Mouse (Mus musculus) MEL (cell line): ENCODE data around the gene Nkx6-1. TPM values are rescaled to one million over a fixed set of nuclear protein-coding genes. Genes with fewer than 3 reads are reported as not detected.

ENCODE experiments used
- DNase-seq: peaks from one replicate; pipeline ENCODE4 v3.0.0; 2011; ENCODE audit warnings: low read depth, low spot score
- H3K27ac ChIP-seq: 2 replicates; pipeline ENCODE4 v1.5.1; 2012; ENCODE audit warnings: low read depth, mild to moderate bottlenecking, control low read depth, low read length, moderate library complexity; ENCODE audit not compliant: control insufficient read depth
- H3K27me3 ChIP-seq, 2 experiments: fragments of 150-350 bp in 1 of 2; sonication (generic) in 1 of 2; 2 replicates each; pipeline ENCODE4 v1.6.1; 2012; ENCODE audit warnings: low read length in 2 of 2, mild to moderate bottlenecking in 2 of 2, improper control_type of control experiment in 1 of 2, moderate library complexity in 1 of 2; ENCODE audit not compliant: insufficient read depth in 2 of 2, control insufficient read depth in 1 of 2
- H3K36me3 ChIP-seq, 2 experiments: 2 replicates each; pipeline ENCODE4 v1.6.1; 2012 to 2014; ENCODE audit warnings: low read length in 2 of 2, improper control_type of control experiment in 1 of 2, inconsistent platforms in 1 of 2, mild to moderate bottlenecking in 1 of 2; ENCODE audit not compliant: insufficient read depth in 2 of 2, control insufficient read depth in 1 of 2
- H3K4me1 ChIP-seq, 2 experiments: fragments of 150-350 bp in 1 of 2; sonication (generic) in 1 of 2; 2 replicates each; pipeline ENCODE4 v1.6.1; 2012; ENCODE audit warnings: low read length in 2 of 2, improper control_type of control experiment in 1 of 2, mild to moderate bottlenecking in 1 of 2; ENCODE audit not compliant: insufficient read depth in 2 of 2, control insufficient read depth in 1 of 2
- H3K4me3 ChIP-seq, 2 experiments: fragments of 150-350 bp in 1 of 2; sonication (generic) in 1 of 2; 2 replicates each; pipeline ENCODE4 v1.5.1; 2012; ENCODE audit warnings: low read depth in 2 of 2, low read length in 2 of 2, mild to moderate bottlenecking in 2 of 2, moderate library complexity in 2 of 2, control low read depth in 1 of 2, improper control_type of control experiment in 1 of 2; ENCODE audit not compliant: control insufficient read depth in 1 of 2, insufficient read depth in 1 of 2
- H3K79me2 ChIP-seq: 2 replicates; pipeline ENCODE4 v1.6.1; 2012; ENCODE audit warnings: mild to moderate bottlenecking, low read length, moderate library complexity; ENCODE audit not compliant: control insufficient read depth, poor library complexity, insufficient read depth
- H3K9ac ChIP-seq: 2 replicates; pipeline ENCODE4 v1.6.1; 2012; ENCODE audit warnings: low read depth, mild to moderate bottlenecking, control low read depth, low read length, moderate library complexity; ENCODE audit not compliant: control insufficient read depth, poor library complexity, severe bottlenecking
- H3K9me3 ChIP-seq: fragments of 150-350 bp; sonication (generic); replicated peaks from 2 replicates; pipeline ENCODE4 v1.6.1; 2012; ENCODE audit warnings: mild to moderate bottlenecking, low read length, improper control_type of control experiment, moderate library complexity; ENCODE audit not compliant: insufficient read depth
- BHLHE40 ChIP-seq: IDR thresholded peaks from 2 replicates; pipeline ENCODE4 v1.6.1; 2012; ENCODE audit warnings: low read depth, mild to moderate bottlenecking, inconsistent platforms, low read length, improper control_type of control experiment, borderline replicate concordance
- CHD1 ChIP-seq: IDR thresholded peaks from 2 replicates; pipeline ENCODE4 v1.6.1; 2012; ENCODE audit warnings: low read depth, mild to moderate bottlenecking, inconsistent platforms, low read length, improper control_type of control experiment
- CTCF ChIP-seq, 3 experiments: IDR thresholded peaks in 2 of 3; conservative IDR thresholded peaks in 1 of 3; 2 replicates each; pipeline ENCODE4 v1.5.1; 2011 to 2012; ENCODE audit warnings: low read length in 3 of 3, low read depth in 2 of 3, mild to moderate bottlenecking in 2 of 3, improper control_type of control experiment in 1 of 3, inconsistent platforms in 1 of 3, mixed read lengths in 1 of 3, moderate library complexity in 1 of 3; ENCODE audit not compliant: control insufficient read depth in 1 of 3, insufficient read depth in 1 of 3, poor library complexity in 1 of 3, severe bottlenecking in 1 of 3
- E2F4 ChIP-seq: IDR thresholded peaks from 2 replicates; pipeline ENCODE4 v1.6.1; 2011; ENCODE audit warnings: low read depth, low read length, improper control_type of control experiment, borderline replicate concordance
- ETS1 ChIP-seq: IDR thresholded peaks from 2 replicates; pipeline ENCODE4 v1.6.1; 2012; ENCODE audit warnings: low read depth, mild to moderate bottlenecking, inconsistent platforms, low read length, improper control_type of control experiment, moderate library complexity
- GABPA ChIP-seq: IDR thresholded peaks from 2 replicates; pipeline ENCODE4 v1.6.1; 2012; ENCODE audit warnings: low read depth, mild to moderate bottlenecking, inconsistent platforms, low read length, improper control_type of control experiment, moderate library complexity
- GATA1 ChIP-seq: IDR thresholded peaks from 2 replicates; pipeline ENCODE4 v1.6.1; 2011; ENCODE audit warnings: low read depth, low read length, improper control_type of control experiment
- JUND ChIP-seq: IDR thresholded peaks from 2 replicates; pipeline ENCODE4 v1.6.1; 2011; ENCODE audit warnings: low read depth, mild to moderate bottlenecking, improper control_type of control experiment, low read length
- KAT2A ChIP-seq: conservative IDR thresholded peaks from 2 replicates; pipeline ENCODE4 v1.6.1; 2012; ENCODE audit warnings: low read depth, low read length, improper control_type of control experiment, inconsistent platforms
- MAFK ChIP-seq: IDR thresholded peaks from 2 replicates; pipeline ENCODE4 v1.6.1; 2011; ENCODE audit warnings: low read depth, mild to moderate bottlenecking, low read length, improper control_type of control experiment, borderline replicate concordance
- MAX ChIP-seq: IDR thresholded peaks from 2 replicates; pipeline ENCODE4 v1.6.1; 2011; ENCODE audit warnings: low read length, improper control_type of control experiment
- MAZ ChIP-seq: IDR thresholded peaks from 2 replicates; pipeline ENCODE4 v1.6.1; 2012; ENCODE audit warnings: low read depth, mild to moderate bottlenecking, inconsistent platforms, low read length, improper control_type of control experiment
- MEF2A ChIP-seq: IDR thresholded peaks from 2 replicates; pipeline ENCODE4 v1.6.1; 2014; ENCODE audit warnings: low read depth, mild to moderate bottlenecking, inconsistent platforms, low read length, improper control_type of control experiment; ENCODE audit not compliant: poor library complexity, insufficient replicate concordance, severe bottlenecking; ENCODE audit errors: extremely low read depth
- MXI1 ChIP-seq: IDR thresholded peaks from 2 replicates; pipeline ENCODE4 v1.6.1; 2011; ENCODE audit warnings: mild to moderate bottlenecking, low read depth, low read length, improper control_type of control experiment
- NELFE ChIP-seq: IDR thresholded peaks from 2 replicates; pipeline ENCODE4 v1.6.1; 2011; ENCODE audit warnings: low read depth, low read length, improper control_type of control experiment
- NRF1 ChIP-seq: IDR thresholded peaks from 2 replicates; pipeline ENCODE4 v1.6.1; 2014; ENCODE audit warnings: low read depth, mild to moderate bottlenecking, inconsistent platforms, low read length, improper control_type of control experiment, moderate library complexity; ENCODE audit not compliant: poor library complexity, insufficient read depth, severe bottlenecking
- POLR2A ChIP-seq, 2 experiments: IDR thresholded peaks; 2 replicates each; pipeline ENCODE4 v1.6.1; 2011 to 2012; ENCODE audit warnings: low read length in 2 of 2, mild to moderate bottlenecking in 2 of 2, control low read depth in 1 of 2, improper control_type of control experiment in 1 of 2, low read depth in 1 of 2, moderate library complexity in 1 of 2; ENCODE audit not compliant: control insufficient read depth in 1 of 2, insufficient read depth in 1 of 2, poor library complexity in 1 of 2
- POLR2AphosphoS2 ChIP-seq: IDR thresholded peaks from 2 replicates; pipeline ENCODE4 v1.6.1; 2011; ENCODE audit warnings: low read length, improper control_type of control experiment
- RAD21 ChIP-seq: IDR thresholded peaks from 2 replicates; pipeline ENCODE4 v1.6.1; 2011; ENCODE audit warnings: mild to moderate bottlenecking, low read depth, low read length, improper control_type of control experiment
- SIN3A ChIP-seq: IDR thresholded peaks from 2 replicates; pipeline ENCODE4 v1.6.1; 2012; ENCODE audit warnings: low read length, improper control_type of control experiment, inconsistent platforms
- SMC3 ChIP-seq: IDR thresholded peaks from 2 replicates; pipeline ENCODE4 v1.6.1; 2011; ENCODE audit warnings: low read depth, low read length, improper control_type of control experiment
- UBTF ChIP-seq: IDR thresholded peaks from 2 replicates; pipeline ENCODE4 v1.6.1; 2012; ENCODE audit warnings: low read depth, mild to moderate bottlenecking, inconsistent platforms, low read length, improper control_type of control experiment, moderate library complexity, borderline replicate concordance; ENCODE audit not compliant: insufficient read depth
- USF1 ChIP-seq: IDR thresholded peaks from 2 replicates; pipeline ENCODE4 v1.6.1; 2014; ENCODE audit warnings: low read depth, mild to moderate bottlenecking, inconsistent platforms, low read length, improper control_type of control experiment, moderate library complexity
- ZKSCAN1 ChIP-seq: IDR thresholded peaks from 2 replicates; pipeline ENCODE4 v1.6.1; 2012; ENCODE audit warnings: low read depth, mild to moderate bottlenecking, inconsistent platforms, low read length, improper control_type of control experiment, moderate library complexity
- ZMIZ1 ChIP-seq: IDR thresholded peaks from 2 replicates; pipeline ENCODE4 v1.6.1; 2012; ENCODE audit warnings: low read depth, mild to moderate bottlenecking, inconsistent platforms, low read length, improper control_type of control experiment, moderate library complexity
- ZNF384 ChIP-seq: IDR thresholded peaks from 2 replicates; pipeline ENCODE4 v1.6.1; 2012; ENCODE audit warnings: low read depth, mild to moderate bottlenecking, inconsistent platforms, low read length, improper control_type of control experiment
- polyA plus RNA-seq, 2 experiments: library from polyadenylated mRNA; stranded (reverse) in 1 of 2; unstranded in 1 of 2; fragments of >175 nt in 1 of 2; fragments of >200 nt in 1 of 2; gene quantifications; 2 replicates each; pipeline versions ENCODE4 v1.2.1 to v1.2.4; 2012; ENCODE audit warnings: low replicate concordance in 2 of 2, low read depth in 1 of 2; ENCODE audit not compliant: insufficient read length in 2 of 2, insufficient read depth in 1 of 2, missing spikeins in 1 of 2
- total RNA-seq: library from RNA; depleted of rRNA; stranded (reverse); fragments of 300-350 nt; gene quantifications from 2 replicates; pipeline ENCODE4 v1.2.3, GENCODE M21; 2012

The Nkx6-1 gene
- total and polyA plus RNA-seq, 3 experiments: not detected

DNA sequence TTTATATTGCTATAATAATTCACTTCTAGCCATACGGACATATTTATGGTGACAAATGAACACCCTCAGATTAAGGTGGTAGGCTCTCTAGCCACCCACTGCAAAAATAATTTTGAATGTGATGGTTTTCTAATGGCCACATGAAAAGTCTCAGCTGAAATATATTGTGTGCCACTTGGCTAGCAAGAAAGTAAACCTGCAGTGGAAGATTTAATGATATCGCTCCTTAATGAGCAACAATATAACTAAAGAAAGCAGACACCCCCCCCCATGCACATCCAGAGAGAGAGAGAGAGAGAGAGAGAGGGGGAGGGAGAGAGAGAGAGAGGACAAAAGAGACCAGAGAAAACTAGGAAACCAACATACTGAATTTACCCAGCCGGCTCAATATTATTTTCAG, 4.1 kb downstream of the Nkx6-1 start:
- Histone ChIP-seq H3K9me3 (no peaks in the 10 kb centered on the region), H3K79me2 (no peaks in the 10 kb centered on the region), H3K27ac (no peak overlapping the region), H3K36me3 (no peaks in the 10 kb centered on the region), H3K9ac (no peak overlapping the region), H3K27me3 (no peaks in the 10 kb centered on the region), H3K4me3 (no peak overlapping the region), H3K4me1 (no peaks in the 10 kb centered on the region)
- TF ChIP-seq UBTF (no peak), MEF2A (no peak), GATA1 (no peak), MXI1 (no peak), SIN3A (no peak), POLR2AphosphoS2 (no peak), CTCF (IDR thresholded peaks at IDR 0.05 in 2 of 3, conservative IDR thresholded peaks at IDR 0.05 in 1 of 3; ENCODE audit: control insufficient read depth in 1 of 3, insufficient read depth in 1 of 3, low read depth in 2 of 3, low read length in 3 of 3, poor library complexity in 1 of 3, severe bottlenecking in 1 of 3) (no peak), KAT2A (no peak), RAD21 (no peak)
- DNase-seq: no peak

DNA sequence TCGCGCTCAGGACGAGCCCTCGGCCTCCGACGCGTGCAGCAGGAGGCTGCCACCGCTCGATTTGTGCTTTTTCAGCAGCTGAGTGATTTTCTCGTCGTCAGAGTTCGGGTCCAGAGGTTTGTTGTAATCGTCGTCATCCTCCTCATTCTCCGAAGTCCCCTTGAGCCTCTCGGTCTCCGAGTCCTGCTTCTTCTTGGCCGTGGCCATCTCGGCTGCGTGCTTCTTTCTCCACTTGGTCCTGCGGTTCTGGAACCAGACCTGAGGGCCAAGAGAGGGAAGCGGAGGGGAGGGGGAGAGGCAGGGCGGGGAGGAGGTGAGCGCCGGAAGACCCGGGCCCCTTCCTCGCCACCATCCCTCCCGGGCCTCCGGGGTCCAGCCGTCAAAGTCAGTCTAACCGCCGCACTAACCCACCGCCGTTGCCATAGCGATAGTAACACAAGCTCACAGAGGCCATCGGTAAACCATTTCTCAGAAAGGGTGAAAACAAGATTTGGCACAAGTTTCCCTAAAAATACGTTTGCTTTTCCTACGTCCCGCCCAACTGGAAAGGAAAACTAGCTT, 5.3 kb downstream of the Nkx6-1 start:
- Histone ChIP-seq H3K27me3 (no peaks in the 10 kb centered on the region), H3K4me1 (no peaks in the 10 kb centered on the region)
- no peak for DNase-seq

DNA sequence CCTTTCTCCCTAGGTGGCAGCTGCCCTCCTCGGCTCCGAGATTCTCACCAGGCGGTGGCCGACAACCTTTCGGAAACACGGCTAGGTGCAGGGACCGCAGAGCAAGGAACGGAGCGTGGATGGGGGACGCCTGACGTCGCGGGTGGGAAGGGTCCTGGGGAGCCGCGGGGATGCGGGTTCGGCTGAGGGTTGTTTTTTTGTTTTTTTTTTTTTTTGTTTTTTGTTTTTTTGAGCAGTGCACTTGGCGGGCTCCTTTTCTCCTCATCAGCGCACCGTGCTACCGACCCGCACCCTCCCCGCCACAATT, 5.9 kb downstream of the Nkx6-1 start:
- no peak overlapping the region for H3K9ac ChIP-seq
- no peak overlapping the region for H3K27ac ChIP-seq
- H3K27me3 ChIP-seq: no peaks in the 10 kb centered on the region
- no peak for TF ChIP-seq ETS1
- no peak for TF ChIP-seq BHLHE40
- TF ChIP-seq POLR2AphosphoS2: no peak
- TF ChIP-seq UBTF: no peak
- no peak for TF ChIP-seq ZKSCAN1
- TF ChIP-seq MAFK: no peak
- TF ChIP-seq NRF1: no peak
- no peak for TF ChIP-seq E2F4
- TF ChIP-seq SMC3: no peak
- TF ChIP-seq SIN3A: no peak
- TF ChIP-seq KAT2A: no peak
- no peak for TF ChIP-seq JUND
- TF ChIP-seq MAZ: no peak
- TF ChIP-seq ZNF384: no peak
- no peak for TF ChIP-seq USF1
- no peak for TF ChIP-seq MXI1
- no peak for TF ChIP-seq CHD1
- TF ChIP-seq, all 39 proteins: peak for 0
- Histone ChIP-seq H3K4me1 (no peaks in the 10 kb centered on the region), H3K9me3 (no peaks in the 10 kb centered on the region), H3K36me3 (no peaks in the 10 kb centered on the region), H3K79me2 (no peaks in the 10 kb centered on the region), H3K4me3 (no peak overlapping the region)
- DNase-seq: no peak

More for the DNA sequence above, 5.3 kb downstream of the Nkx6-1 start:
- no peak overlapping the region for H3K4me3 ChIP-seq
- no peaks in the 10 kb centered on the region for H3K9me3 ChIP-seq
- H3K27ac ChIP-seq: no peak overlapping the region
- no peak overlapping the region for H3K9ac ChIP-seq
- H3K79me2 ChIP-seq: no peaks in the 10 kb centered on the region
- no peak for TF ChIP-seq RAD21
- no peak for TF ChIP-seq POLR2A (IDR thresholded peaks at IDR 0.05; ENCODE audit: control insufficient read depth in 1 of 2, insufficient read depth in 1 of 2, low read depth in 1 of 2, low read length in 2 of 2, poor library complexity in 1 of 2)
- TF ChIP-seq GABPA: no peak
- no peak for TF ChIP-seq NELFE
- no peak for TF ChIP-seq ETS1
- no peak for TF ChIP-seq ZMIZ1
- no peak for TF ChIP-seq MAX
- H3K36me3 ChIP-seq: no peaks in the 10 kb centered on the region
